Mouse (Mus musculus) gastrocnemius, postnatal 10 days (tissue): ENCODE measurements around the gene Umad1. TPM values are rescaled to one million over a fixed set of nuclear protein-coding genes. Genes with fewer than 3 reads are reported as not detected.

ENCODE experiments used
- total RNA-seq, 2 experiments: library from RNA; stranded (reverse); gene quantifications; 2 replicates each; pipeline ENCODE4 v1.2.3; 2021

Gene Umad1
- total RNA-seq, 2 experiments from 2014 or later: 9.3 to 11.3 TPM

Other genes with a start within 250 kb of the Umad1 start
- 1 to 10 TPM; 4.4 to 5.2 TPM for gene Col28a1, start 66.7 kb upstream of the Umad1 start, total RNA-seq
- gene Mios, start 50.1 kb upstream of the Umad1 start, total RNA-seq: 10 to 100 TPM; 16.2 to 17.6 TPM
- 10 to 100 TPM; 18.1 to 20.5 TPM for gene Rpa3, start 115 bp upstream of the Umad1 start, total RNA-seq
- gene Gm45062, start 162 bp downstream of the Umad1 start, total RNA-seq: not detected